Mouse (Mus musculus) MEL (cell line): ENCODE measurements around the gene Lats2. TPM values are rescaled to one million over a fixed set of nuclear protein-coding genes. Genes with fewer than 3 reads are reported as not detected.

Experiments
- DNase-seq: peaks from one replicate; pipeline ENCODE4 v3.0.0; 2011; ENCODE audit warnings: low read depth, low spot score
- H3K27ac ChIP-seq: 2 replicates; pipeline ENCODE4 v1.5.1; 2012; ENCODE audit warnings: low read depth, mild to moderate bottlenecking, control low read depth, low read length, moderate library complexity; ENCODE audit not compliant: control insufficient read depth
- H3K27me3 ChIP-seq, 2 experiments: fragments of 150-350 bp in 1 of 2; sonication (generic) in 1 of 2; 2 replicates each; pipeline ENCODE4 v1.6.1; 2012; ENCODE audit warnings: low read length in 2 of 2, mild to moderate bottlenecking in 2 of 2, improper control_type of control experiment in 1 of 2, moderate library complexity in 1 of 2; ENCODE audit not compliant: insufficient read depth in 2 of 2, control insufficient read depth in 1 of 2
- H3K36me3 ChIP-seq, 2 experiments: 2 replicates each; pipeline ENCODE4 v1.6.1; 2012 to 2014; ENCODE audit warnings: low read length in 2 of 2, improper control_type of control experiment in 1 of 2, inconsistent platforms in 1 of 2, mild to moderate bottlenecking in 1 of 2; ENCODE audit not compliant: insufficient read depth in 2 of 2, control insufficient read depth in 1 of 2
- H3K4me1 ChIP-seq, 2 experiments: fragments of 150-350 bp in 1 of 2; sonication (generic) in 1 of 2; 2 replicates each; pipeline ENCODE4 v1.6.1; 2012; ENCODE audit warnings: low read length in 2 of 2, improper control_type of control experiment in 1 of 2, mild to moderate bottlenecking in 1 of 2; ENCODE audit not compliant: insufficient read depth in 2 of 2, control insufficient read depth in 1 of 2
- H3K4me3 ChIP-seq, 2 experiments: fragments of 150-350 bp in 1 of 2; sonication (generic) in 1 of 2; 2 replicates each; pipeline ENCODE4 v1.5.1; 2012; ENCODE audit warnings: low read depth in 2 of 2, low read length in 2 of 2, mild to moderate bottlenecking in 2 of 2, moderate library complexity in 2 of 2, control low read depth in 1 of 2, improper control_type of control experiment in 1 of 2; ENCODE audit not compliant: control insufficient read depth in 1 of 2, insufficient read depth in 1 of 2
- H3K79me2 ChIP-seq: 2 replicates; pipeline ENCODE4 v1.6.1; 2012; ENCODE audit warnings: mild to moderate bottlenecking, low read length, moderate library complexity; ENCODE audit not compliant: control insufficient read depth, poor library complexity, insufficient read depth
- H3K9ac ChIP-seq: 2 replicates; pipeline ENCODE4 v1.6.1; 2012; ENCODE audit warnings: low read depth, mild to moderate bottlenecking, control low read depth, low read length, moderate library complexity; ENCODE audit not compliant: control insufficient read depth, poor library complexity, severe bottlenecking
- H3K9me3 ChIP-seq: fragments of 150-350 bp; sonication (generic); replicated peaks from 2 replicates; pipeline ENCODE4 v1.6.1; 2012; ENCODE audit warnings: mild to moderate bottlenecking, low read length, improper control_type of control experiment, moderate library complexity; ENCODE audit not compliant: insufficient read depth
- CHD2 ChIP-seq: IDR thresholded peaks from 2 replicates; pipeline ENCODE4 v1.6.1; 2011; ENCODE audit warnings: low read length, improper control_type of control experiment
- CTCF ChIP-seq, 3 experiments: IDR thresholded peaks in 2 of 3; conservative IDR thresholded peaks in 1 of 3; 2 replicates each; pipeline ENCODE4 v1.5.1; 2011 to 2012; ENCODE audit warnings: low read length in 3 of 3, low read depth in 2 of 3, mild to moderate bottlenecking in 2 of 3, improper control_type of control experiment in 1 of 3, inconsistent platforms in 1 of 3, mixed read lengths in 1 of 3, moderate library complexity in 1 of 3; ENCODE audit not compliant: control insufficient read depth in 1 of 3, insufficient read depth in 1 of 3, poor library complexity in 1 of 3, severe bottlenecking in 1 of 3
- EP300 ChIP-seq, 2 experiments: IDR thresholded peaks; 2 replicates each; pipeline ENCODE4 v1.6.1; 2011; ENCODE audit warnings: improper control_type of control experiment in 2 of 2, low read length in 2 of 2, low read depth in 1 of 2, mild to moderate bottlenecking in 1 of 2
- GATA1 ChIP-seq: IDR thresholded peaks from 2 replicates; pipeline ENCODE4 v1.6.1; 2011; ENCODE audit warnings: low read depth, low read length, improper control_type of control experiment
- MAFK ChIP-seq: IDR thresholded peaks from 2 replicates; pipeline ENCODE4 v1.6.1; 2011; ENCODE audit warnings: low read depth, mild to moderate bottlenecking, low read length, improper control_type of control experiment, borderline replicate concordance
- MAX ChIP-seq: IDR thresholded peaks from 2 replicates; pipeline ENCODE4 v1.6.1; 2011; ENCODE audit warnings: low read length, improper control_type of control experiment
- MEF2A ChIP-seq: IDR thresholded peaks from 2 replicates; pipeline ENCODE4 v1.6.1; 2014; ENCODE audit warnings: low read depth, mild to moderate bottlenecking, inconsistent platforms, low read length, improper control_type of control experiment; ENCODE audit not compliant: poor library complexity, insufficient replicate concordance, severe bottlenecking; ENCODE audit errors: extremely low read depth
- MXI1 ChIP-seq: IDR thresholded peaks from 2 replicates; pipeline ENCODE4 v1.6.1; 2011; ENCODE audit warnings: mild to moderate bottlenecking, low read depth, low read length, improper control_type of control experiment
- MYC ChIP-seq: IDR thresholded peaks from 2 replicates; pipeline ENCODE4 v1.6.1; 2011; ENCODE audit warnings: low read depth, mild to moderate bottlenecking, low read length, improper control_type of control experiment, moderate library complexity
- NRF1 ChIP-seq: IDR thresholded peaks from 2 replicates; pipeline ENCODE4 v1.6.1; 2014; ENCODE audit warnings: low read depth, mild to moderate bottlenecking, inconsistent platforms, low read length, improper control_type of control experiment, moderate library complexity; ENCODE audit not compliant: poor library complexity, insufficient read depth, severe bottlenecking
- POLR2A ChIP-seq, 2 experiments: IDR thresholded peaks; 2 replicates each; pipeline ENCODE4 v1.6.1; 2011 to 2012; ENCODE audit warnings: low read length in 2 of 2, mild to moderate bottlenecking in 2 of 2, control low read depth in 1 of 2, improper control_type of control experiment in 1 of 2, low read depth in 1 of 2, moderate library complexity in 1 of 2; ENCODE audit not compliant: control insufficient read depth in 1 of 2, insufficient read depth in 1 of 2, poor library complexity in 1 of 2
- POLR2AphosphoS2 ChIP-seq: IDR thresholded peaks from 2 replicates; pipeline ENCODE4 v1.6.1; 2011; ENCODE audit warnings: low read length, improper control_type of control experiment
- POLR2AphosphoS5 ChIP-seq: IDR thresholded peaks from 2 replicates; pipeline ENCODE4 v1.6.1; 2012; ENCODE audit warnings: low read depth, borderline replicate concordance, mild to moderate bottlenecking, inconsistent platforms, low read length, moderate library complexity, mixed read lengths
- RAD21 ChIP-seq: IDR thresholded peaks from 2 replicates; pipeline ENCODE4 v1.6.1; 2011; ENCODE audit warnings: mild to moderate bottlenecking, low read depth, low read length, improper control_type of control experiment
- RCOR1 ChIP-seq: IDR thresholded peaks from 2 replicates; pipeline ENCODE4 v1.6.1; 2012; ENCODE audit warnings: low read depth, mild to moderate bottlenecking, inconsistent platforms, low read length, improper control_type of control experiment
- SMC3 ChIP-seq: IDR thresholded peaks from 2 replicates; pipeline ENCODE4 v1.6.1; 2011; ENCODE audit warnings: low read depth, low read length, improper control_type of control experiment
- TBP ChIP-seq: IDR thresholded peaks from 2 replicates; pipeline ENCODE4 v1.8.0; 2011; ENCODE audit warnings: low read depth, low read length, improper control_type of control experiment
- UBTF ChIP-seq: IDR thresholded peaks from 2 replicates; pipeline ENCODE4 v1.6.1; 2012; ENCODE audit warnings: low read depth, mild to moderate bottlenecking, inconsistent platforms, low read length, improper control_type of control experiment, moderate library complexity, borderline replicate concordance; ENCODE audit not compliant: insufficient read depth
- USF1 ChIP-seq: IDR thresholded peaks from 2 replicates; pipeline ENCODE4 v1.6.1; 2014; ENCODE audit warnings: low read depth, mild to moderate bottlenecking, inconsistent platforms, low read length, improper control_type of control experiment, moderate library complexity
- USF2 ChIP-seq, 2 experiments: IDR thresholded peaks; 2 replicates each; pipeline ENCODE4 v1.6.1; 2011 to 2012; ENCODE audit warnings: improper control_type of control experiment in 2 of 2, low read length in 2 of 2, borderline replicate concordance in 1 of 2, inconsistent platforms in 1 of 2, low read depth in 1 of 2, mild to moderate bottlenecking in 1 of 2; ENCODE audit not compliant: insufficient read depth in 1 of 2
- ZC3H11A ChIP-seq: IDR thresholded peaks from 2 replicates; pipeline ENCODE4 v1.6.1; 2012; ENCODE audit warnings: low read depth, mild to moderate bottlenecking, inconsistent platforms, low read length, improper control_type of control experiment
- ZKSCAN1 ChIP-seq: IDR thresholded peaks from 2 replicates; pipeline ENCODE4 v1.6.1; 2012; ENCODE audit warnings: low read depth, mild to moderate bottlenecking, inconsistent platforms, low read length, improper control_type of control experiment, moderate library complexity
- ZMIZ1 ChIP-seq: IDR thresholded peaks from 2 replicates; pipeline ENCODE4 v1.6.1; 2012; ENCODE audit warnings: low read depth, mild to moderate bottlenecking, inconsistent platforms, low read length, improper control_type of control experiment, moderate library complexity
- ZNF384 ChIP-seq: IDR thresholded peaks from 2 replicates; pipeline ENCODE4 v1.6.1; 2012; ENCODE audit warnings: low read depth, mild to moderate bottlenecking, inconsistent platforms, low read length, improper control_type of control experiment
- polyA plus RNA-seq, 2 experiments: library from polyadenylated mRNA; stranded (reverse) in 1 of 2; unstranded in 1 of 2; fragments of >175 nt in 1 of 2; fragments of >200 nt in 1 of 2; gene quantifications; 2 replicates each; pipeline versions ENCODE4 v1.2.1 to v1.2.4; 2012; ENCODE audit warnings: low replicate concordance in 2 of 2, low read depth in 1 of 2; ENCODE audit not compliant: insufficient read length in 2 of 2, insufficient read depth in 1 of 2, missing spikeins in 1 of 2
- total RNA-seq: library from RNA; depleted of rRNA; stranded (reverse); fragments of 300-350 nt; gene quantifications from 2 replicates; pipeline ENCODE4 v1.2.3, GENCODE M21; 2012

The Lats2 gene
- total and polyA plus RNA-seq, 3 experiments, result 1.1 to 2.6 TPM; not detected in 1

DNA sequence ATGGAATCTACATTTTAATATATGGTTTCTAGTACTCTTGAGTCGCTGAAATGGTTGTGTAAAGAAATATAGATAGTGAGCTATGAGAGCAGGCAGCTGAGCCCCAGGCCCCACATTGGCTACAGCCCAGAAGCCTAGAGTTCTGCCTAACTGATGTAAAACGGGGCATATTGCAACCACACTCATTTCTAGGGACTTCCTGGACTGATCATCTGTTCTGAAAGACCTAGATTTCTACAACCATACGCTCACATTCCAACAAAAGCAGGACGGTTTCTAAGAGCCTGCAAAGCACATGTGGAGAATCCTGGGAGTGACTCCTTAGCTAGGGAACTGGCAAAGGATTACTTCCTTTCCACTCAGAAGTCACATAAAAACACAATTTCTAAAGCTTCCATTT lies 22.0 kb downstream of the Lats2 start:
- Histone ChIP-seq H3K9ac (no peak overlapping the region), H3K36me3 (no peaks in the 10 kb centered on the region), H3K27ac (no peak overlapping the region), H3K27me3 (no peaks in the 10 kb centered on the region), H3K79me2 (no peaks in the 10 kb centered on the region), H3K4me1 (no peaks in the 10 kb centered on the region; a peak in 1 of 4 replicates), H3K9me3 (no peaks in the 10 kb centered on the region), H3K4me3 (no peak overlapping the region)
- DNase-seq, result no peak
- no peak for TF ChIP-seq MAFK
- TF ChIP-seq MYC, result no peak
- TF ChIP-seq MEF2A, result no peak
- TF ChIP-seq USF2 (IDR thresholded peaks at IDR 0.05; ENCODE audit: borderline replicate concordance in 1 of 2, insufficient read depth in 1 of 2, low read depth in 1 of 2, low read length in 2 of 2), result no peak
- no peak for TF ChIP-seq MAX
- no peak for TF ChIP-seq ZC3H11A
- no peak for TF ChIP-seq POLR2A (IDR thresholded peaks at IDR 0.05; ENCODE audit: control insufficient read depth in 1 of 2, insufficient read depth in 1 of 2, low read depth in 1 of 2, low read length in 2 of 2, poor library complexity in 1 of 2)
- no peak for TF ChIP-seq RAD21
- TF ChIP-seq SMC3, result no peak
- no peak for TF ChIP-seq ZMIZ1
- TF ChIP-seq GATA1, result no peak
- no peak for TF ChIP-seq ZNF384
- TF ChIP-seq POLR2AphosphoS5, result no peak

DNA sequence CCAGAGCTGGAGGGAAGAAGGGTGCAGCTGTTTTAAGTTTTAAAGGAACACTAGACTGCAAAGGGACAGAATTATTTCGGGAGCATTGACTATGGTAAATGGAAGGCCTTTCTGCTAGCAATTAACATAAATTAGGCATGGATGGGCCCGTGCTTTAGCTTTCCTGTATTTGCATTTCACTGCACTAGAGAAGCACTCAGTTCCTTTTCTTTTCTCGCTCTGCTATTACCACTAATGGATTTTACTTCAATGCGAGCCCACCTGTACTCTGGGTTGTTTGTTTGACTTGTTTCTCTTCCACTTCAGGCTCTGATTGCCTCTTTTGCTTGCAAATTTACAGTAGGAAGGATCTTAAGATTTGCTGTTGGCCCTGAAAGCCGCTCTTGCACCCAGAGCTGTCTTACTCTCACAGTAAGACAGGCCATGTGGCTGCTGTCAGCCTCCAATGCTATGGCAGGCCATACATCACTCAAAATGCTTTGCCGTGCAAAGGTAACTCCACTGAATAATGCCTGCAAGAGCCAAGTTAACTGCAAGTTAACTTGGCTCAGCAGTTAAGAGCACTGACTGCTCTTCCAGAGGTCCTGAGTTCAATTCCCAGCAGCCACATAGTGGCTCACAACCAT lies 25.4 kb downstream of the Lats2 start:
- Histone ChIP-seq H3K27ac (no peak overlapping the region), H3K4me3 (no peak overlapping the region), H3K4me1 (no peaks in the 10 kb centered on the region)

More for the DNA sequence above, 25.4 kb downstream of the Lats2 start:
- TF ChIP-seq MXI1 (no peak), ZNF384 (no peak), NRF1 (no peak), ZKSCAN1 (no peak), GATA1 (no peak), EP300 (IDR thresholded peaks at IDR 0.05; ENCODE audit: low read depth in 1 of 2, low read length in 2 of 2) (no peak), MEF2A (no peak), CHD2 (no peak), ZC3H11A (no peak), RCOR1 (no peak), ZMIZ1 (no peak), TBP (no peak), CTCF (IDR thresholded peaks at IDR 0.05 in 2 of 3, conservative IDR thresholded peaks at IDR 0.05 in 1 of 3; ENCODE audit: control insufficient read depth in 1 of 3, insufficient read depth in 1 of 3, low read depth in 2 of 3, low read length in 3 of 3, poor library complexity in 1 of 3, severe bottlenecking in 1 of 3) (no peak), MYC (no peak), UBTF (no peak), USF1 (no peak), POLR2AphosphoS2 (no peak)
- H3K9me3 ChIP-seq, result no peaks in the 10 kb centered on the region
- H3K79me2 ChIP-seq, result no peaks in the 10 kb centered on the region
- no peak for DNase-seq
- H3K36me3 ChIP-seq, result no peaks in the 10 kb centered on the region
- H3K9ac ChIP-seq, result no peak overlapping the region
- no peaks in the 10 kb centered on the region for H3K27me3 ChIP-seq
